Mouse (Mus musculus): ENCODE measurements around the gene Plau. TPM values are rescaled to one million over a fixed set of nuclear protein-coding genes. Genes with fewer than 3 reads are reported as not detected.

The Plau gene
- total RNA-seq, 1 experiment: 13.7 TPM

- H3K36me3 ChIP-seq (ENCODE audit: control insufficient read depth, insufficient read depth, low read length, poor library complexity, severe bottlenecking): no peaks in the 10 kb centered on the region
- no peaks in the 10 kb centered on the region for H3K9me3 ChIP-seq (ENCODE audit: control insufficient read depth, insufficient read depth, low read depth, low read length)
- no peak overlapping the region for H3K4me3 ChIP-seq (ENCODE audit: insufficient read depth in 1 of 2, low read depth in 1 of 2, low read length in 2 of 2, poor library complexity in 1 of 2, severe bottlenecking in 1 of 2)
- in situ Hi-C loops (cut with MboI; ENCODE audit: low sequenced_read_pairs in 2 of 2, unreplicated experiment in 2 of 2): no loop called here
- TF ChIP-seq CHD2 (IDR thresholded peaks at IDR 0.05; ENCODE audit: low read depth, low read length) (no peak), HCFC1 (IDR thresholded peaks at IDR 0.05; ENCODE audit: borderline replicate concordance, insufficient read depth, low read length) (no peak), ZNF384 (IDR thresholded peaks at IDR 0.05; ENCODE audit: low read depth, low read length) (no peak), MAFK (IDR thresholded peaks at IDR 0.05; ENCODE audit: insufficient read depth, low read depth, low read length) (no peak), ZC3H11A (IDR thresholded peaks at IDR 0.05; ENCODE audit: borderline replicate concordance, low read depth, low read length) (no peak)
- H3K4me1 ChIP-seq (ENCODE audit: control insufficient read depth in 2 of 2, insufficient read depth in 2 of 2, low read length in 2 of 2, poor library complexity in 1 of 2): no peaks in the 10 kb centered on the region
- H3K27ac ChIP-seq (ENCODE audit: insufficient read depth, low read depth, low read length, poor library complexity, severe bottlenecking): no peak overlapping the region
- DNase-seq (ENCODE audit: low read depth, low spot score): no peak
- H3K9ac ChIP-seq (ENCODE audit: insufficient read depth, low read depth, low read length, poor library complexity, severe bottlenecking): no peak overlapping the region
These were observed 7.9 kb upstream of the Plau start for GRCm38 (mm10) chr14:20828524-20828923.

- in situ Hi-C loops (cut with MboI; ENCODE audit: low sequenced_read_pairs in 2 of 2, unreplicated experiment in 2 of 2): no loop called here
- no peak for DNase-seq (ENCODE audit: low read depth, low spot score)
- Histone ChIP-seq H3K27ac (ENCODE audit: insufficient read depth, low read depth, low read length, poor library complexity, severe bottlenecking) (no peak overlapping the region), H3K9me3 (ENCODE audit: control insufficient read depth, insufficient read depth, low read depth, low read length) (no peaks in the 10 kb centered on the region), H3K4me1 (ENCODE audit: control insufficient read depth in 2 of 2, insufficient read depth in 2 of 2, low read length in 2 of 2, poor library complexity in 1 of 2) (no peaks in the 10 kb centered on the region), H3K9ac (ENCODE audit: insufficient read depth, low read depth, low read length, poor library complexity, severe bottlenecking) (no peak overlapping the region), H3K4me3 (ENCODE audit: insufficient read depth in 1 of 2, low read depth in 1 of 2, low read length in 2 of 2, poor library complexity in 1 of 2, severe bottlenecking in 1 of 2) (no peak overlapping the region), H3K36me3 (ENCODE audit: control insufficient read depth, insufficient read depth, low read length, poor library complexity, severe bottlenecking) (no peaks in the 10 kb centered on the region)
- no peak for TF ChIP-seq ZNF384 (IDR thresholded peaks at IDR 0.05; ENCODE audit: low read depth, low read length)
- no peak for TF ChIP-seq ZC3H11A (IDR thresholded peaks at IDR 0.05; ENCODE audit: borderline replicate concordance, low read depth, low read length)
- no peak for TF ChIP-seq HCFC1 (IDR thresholded peaks at IDR 0.05; ENCODE audit: borderline replicate concordance, insufficient read depth, low read length)
- TF ChIP-seq CHD2 (IDR thresholded peaks at IDR 0.05; ENCODE audit: low read depth, low read length): no peak
- no peak for TF ChIP-seq MAFK (IDR thresholded peaks at IDR 0.05; ENCODE audit: insufficient read depth, low read depth, low read length)
These were observed 6.7 kb upstream of the Plau start for GRCm38 (mm10) chr14:20829523-20830366.

DNA sequence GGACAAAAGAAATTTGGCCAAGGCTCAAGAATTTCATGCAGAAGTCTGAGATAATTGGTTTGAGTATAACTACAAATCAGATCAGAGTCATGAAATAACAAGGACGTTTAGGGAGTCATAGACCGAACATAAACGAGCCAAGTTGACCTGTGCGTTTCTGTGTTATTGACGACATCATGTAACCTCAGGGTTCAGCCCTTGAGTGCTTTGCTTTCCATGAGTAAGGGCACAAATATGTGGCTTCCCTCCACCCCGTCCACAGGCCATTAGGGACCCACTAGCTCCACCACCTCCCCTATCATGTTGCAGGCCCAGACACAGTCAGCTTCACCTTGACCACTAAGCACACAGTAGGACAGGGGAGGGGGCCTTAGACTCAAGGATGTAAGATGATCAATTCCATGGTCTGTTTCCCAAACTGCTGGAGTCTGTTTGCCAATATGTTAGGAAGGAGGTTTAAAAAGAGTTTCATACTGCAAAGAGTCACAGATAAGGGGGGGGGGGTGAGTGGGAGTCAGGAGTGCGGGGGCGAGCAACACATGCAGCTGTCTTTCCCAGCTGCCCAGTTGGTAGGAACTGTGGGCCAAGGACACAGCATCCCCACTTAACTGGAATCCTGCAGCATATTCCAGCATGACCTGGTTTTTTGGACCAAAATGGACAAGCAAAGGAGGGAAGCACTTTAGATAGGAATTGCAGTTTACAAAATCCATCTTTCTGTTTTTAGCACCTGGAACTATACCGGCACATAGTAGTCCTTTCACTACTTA is 5.1 kb upstream of the Plau start:
- no peak for TF ChIP-seq HCFC1 (IDR thresholded peaks at IDR 0.05; ENCODE audit: borderline replicate concordance, insufficient read depth, low read length)
- TF ChIP-seq MAFK (IDR thresholded peaks at IDR 0.05; ENCODE audit: insufficient read depth, low read depth, low read length): no peak
- TF ChIP-seq ZC3H11A (IDR thresholded peaks at IDR 0.05; ENCODE audit: borderline replicate concordance, low read depth, low read length): no peak
- TF ChIP-seq ZNF384 (IDR thresholded peaks at IDR 0.05; ENCODE audit: low read depth, low read length): no peak
- TF ChIP-seq CHD2 (IDR thresholded peaks at IDR 0.05; ENCODE audit: low read depth, low read length): no peak
- Histone ChIP-seq H3K36me3 (ENCODE audit: control insufficient read depth, insufficient read depth, low read length, poor library complexity, severe bottlenecking) (no peaks in the 10 kb centered on the region), H3K9me3 (ENCODE audit: control insufficient read depth, insufficient read depth, low read depth, low read length) (no peaks in the 10 kb centered on the region), H3K27ac (ENCODE audit: insufficient read depth, low read depth, low read length, poor library complexity, severe bottlenecking) (no peak overlapping the region), H3K9ac (ENCODE audit: insufficient read depth, low read depth, low read length, poor library complexity, severe bottlenecking) (no peak overlapping the region), H3K4me1 (ENCODE audit: control insufficient read depth in 2 of 2, insufficient read depth in 2 of 2, low read length in 2 of 2, poor library complexity in 1 of 2) (no peaks in the 10 kb centered on the region), H3K4me3 (ENCODE audit: insufficient read depth in 1 of 2, low read depth in 1 of 2, low read length in 2 of 2, poor library complexity in 1 of 2, severe bottlenecking in 1 of 2) (no peak overlapping the region)
- DNase-seq (ENCODE audit: low read depth, low spot score): no peak
- in situ Hi-C loops (cut with MboI; ENCODE audit: low sequenced_read_pairs in 2 of 2, unreplicated experiment in 2 of 2): no loop called here

GRCm38 (mm10) chr14:20831915-20832314 is 4.5 kb upstream of the Plau start:
- Histone ChIP-seq H3K36me3 (ENCODE audit: control insufficient read depth, insufficient read depth, low read length, poor library complexity, severe bottlenecking) (no peaks in the 10 kb centered on the region), H3K9me3 (ENCODE audit: control insufficient read depth, insufficient read depth, low read depth, low read length) (no peaks in the 10 kb centered on the region), H3K9ac (ENCODE audit: insufficient read depth, low read depth, low read length, poor library complexity, severe bottlenecking) (no peak overlapping the region), H3K4me1 (ENCODE audit: control insufficient read depth in 2 of 2, insufficient read depth in 2 of 2, low read length in 2 of 2, poor library complexity in 1 of 2) (no peaks in the 10 kb centered on the region), H3K27ac (ENCODE audit: insufficient read depth, low read depth, low read length, poor library complexity, severe bottlenecking) (no peak overlapping the region), H3K4me3 (ENCODE audit: insufficient read depth in 1 of 2, low read depth in 1 of 2, low read length in 2 of 2, poor library complexity in 1 of 2, severe bottlenecking in 1 of 2) (no peak overlapping the region)
- DNase-seq (ENCODE audit: low read depth, low spot score): no peak
- in situ Hi-C loops (cut with MboI; ENCODE audit: low sequenced_read_pairs in 2 of 2, unreplicated experiment in 2 of 2): no loop called here
- TF ChIP-seq CHD2 (IDR thresholded peaks at IDR 0.05; ENCODE audit: low read depth, low read length) (no peak), ZC3H11A (IDR thresholded peaks at IDR 0.05; ENCODE audit: borderline replicate concordance, low read depth, low read length) (no peak), MAFK (IDR thresholded peaks at IDR 0.05; ENCODE audit: insufficient read depth, low read depth, low read length) (no peak), HCFC1 (IDR thresholded peaks at IDR 0.05; ENCODE audit: borderline replicate concordance, insufficient read depth, low read length) (no peak), ZNF384 (IDR thresholded peaks at IDR 0.05; ENCODE audit: low read depth, low read length) (no peak)
